Mouse (Mus musculus) erythroblast, embryonic 14.5 days (primary cell): Measurements from ENCODE around the gene Myh3. TPM values are rescaled to one million over a fixed set of nuclear protein-coding genes. Genes with fewer than 3 reads are reported as not detected.

Experiments used
- H3K27me3 ChIP-seq: 2 replicates; pipeline ENCODE4 v1.6.1; 2012; ENCODE audit warnings: inconsistent platforms; ENCODE audit not compliant: control insufficient read depth
- H3K36me3 ChIP-seq: 2 replicates; pipeline ENCODE4 v1.6.1; 2012; ENCODE audit warnings: mild to moderate bottlenecking, inconsistent platforms; ENCODE audit not compliant: control insufficient read depth
- H3K4me1 ChIP-seq: 2 replicates; pipeline ENCODE4 v1.6.1; 2012; ENCODE audit warnings: inconsistent platforms; ENCODE audit not compliant: control insufficient read depth
- H3K4me3 ChIP-seq: replicated peaks from 2 replicates; pipeline ENCODE3; 2012; ENCODE audit warnings: moderate library complexity, mild to moderate bottlenecking, inconsistent platforms
- H3K9me3 ChIP-seq: 2 replicates; pipeline ENCODE4 v1.6.1; 2012; ENCODE audit warnings: low read length, inconsistent platforms, mixed read lengths; ENCODE audit not compliant: control insufficient read depth
- GATA1 ChIP-seq: IDR thresholded peaks from 2 replicates; pipeline ENCODE4 v1.6.1; 2012; ENCODE audit warnings: low read length, inconsistent platforms, mixed read lengths
- TAL1 ChIP-seq: IDR thresholded peaks from 3 replicates; pipeline ENCODE4 v1.6.1; 2012; ENCODE audit warnings: low read length, inconsistent platforms, mixed read lengths
- polyA plus RNA-seq: library from polyadenylated mRNA; stranded (reverse); fragments of >175 nt; gene quantifications from 2 replicates; pipeline ENCODE4 v1.2.3, GENCODE M21; 2012

Gene Myh3
- polyA plus RNA-seq, 1 experiment = not detected

- no peaks in the 10 kb centered on the region for H3K27me3 ChIP-seq
- H3K9me3 ChIP-seq = no peaks in the 10 kb centered on the region
- H3K4me1 ChIP-seq = no peaks in the 10 kb centered on the region
- H3K4me3 ChIP-seq = no peak overlapping the region
- H3K36me3 ChIP-seq = no peaks in the 10 kb centered on the region
- TF ChIP-seq TAL1 (no peak), GATA1 (no peak)
Measured at GRCm38 (mm10) chr11:67124943-67125342, 46.8 kb downstream of the Myh3 start.

- Histone ChIP-seq H3K9me3 (no peaks in the 10 kb centered on the region), H3K4me3 (no peak overlapping the region), H3K36me3 (no peaks in the 10 kb centered on the region), H3K27me3 (no peaks in the 10 kb centered on the region), H3K4me1 (no peaks in the 10 kb centered on the region)
- no peak for TF ChIP-seq GATA1
- no peak for TF ChIP-seq TAL1
Measured at GRCm38 (mm10) chr11:67125361-67125760, 47.3 kb downstream of the Myh3 start.

GRCm38 (mm10) chr11:67133526-67133925 lies 55.4 kb downstream of the Myh3 start:
- no peak for TF ChIP-seq GATA1
- no peak overlapping the region for H3K4me3 ChIP-seq
- H3K36me3 ChIP-seq = no peaks in the 10 kb centered on the region
- H3K4me1 ChIP-seq = no peaks in the 10 kb centered on the region
- no peaks in the 10 kb centered on the region for H3K9me3 ChIP-seq
- H3K27me3 ChIP-seq = no peaks in the 10 kb centered on the region

GRCm38 (mm10) chr11:67134654-67135053 lies 56.6 kb downstream of the Myh3 start:
- Histone ChIP-seq H3K27me3 (no peaks in the 10 kb centered on the region), H3K4me1 (no peaks in the 10 kb centered on the region), H3K9me3 (no peaks in the 10 kb centered on the region), H3K36me3 (no peaks in the 10 kb centered on the region), H3K4me3 (no peak overlapping the region)
- TF ChIP-seq GATA1 (no peak), TAL1 (no peak)

- H3K4me3 ChIP-seq = no peak overlapping the region
- H3K27me3 ChIP-seq = no peaks in the 10 kb centered on the region
- no peak for TF ChIP-seq GATA1
- no peak for TF ChIP-seq TAL1
- H3K9me3 ChIP-seq = no peaks in the 10 kb centered on the region
- no peaks in the 10 kb centered on the region for H3K36me3 ChIP-seq
- no peaks in the 10 kb centered on the region for H3K4me1 ChIP-seq
Measured at GRCm38 (mm10) chr11:67135532-67135931, 57.4 kb downstream of the Myh3 start.

GRCm38 (mm10) chr11:67139556-67139955 lies 61.5 kb downstream of the Myh3 start:
- Histone ChIP-seq H3K36me3 (no peaks in the 10 kb centered on the region), H3K27me3 (no peaks in the 10 kb centered on the region), H3K4me3 (no peak overlapping the region), H3K9me3 (no peaks in the 10 kb centered on the region), H3K4me1 (no peaks in the 10 kb centered on the region)
- no peak for TF ChIP-seq TAL1
- TF ChIP-seq GATA1 = no peak

- H3K4me3 ChIP-seq = no peak overlapping the region
- TF ChIP-seq TAL1 (no peak), GATA1 (no peak)
- no peaks in the 10 kb centered on the region for H3K36me3 ChIP-seq
- no peaks in the 10 kb centered on the region for H3K27me3 ChIP-seq
- no peaks in the 10 kb centered on the region for H3K4me1 ChIP-seq
- no peaks in the 10 kb centered on the region for H3K9me3 ChIP-seq
Measured at GRCm38 (mm10) chr11:67140175-67140574, 62.1 kb downstream of the Myh3 start.

GRCm38 (mm10) chr11:67141031-67141430 lies 62.9 kb downstream of the Myh3 start:
- Histone ChIP-seq H3K9me3 (no peaks in the 10 kb centered on the region), H3K27me3 (no peaks in the 10 kb centered on the region), H3K36me3 (no peaks in the 10 kb centered on the region), H3K4me3 (no peak overlapping the region), H3K4me1 (no peaks in the 10 kb centered on the region)
- TF ChIP-seq TAL1 (no peak), GATA1 (no peak)

GRCm38 (mm10) chr11:67142047-67142446 lies 63.9 kb downstream of the Myh3 start:
- H3K4me1 ChIP-seq = no peaks in the 10 kb centered on the region
- TF ChIP-seq GATA1 = no peak
- TF ChIP-seq TAL1 = no peak
- H3K36me3 ChIP-seq = no peaks in the 10 kb centered on the region
- H3K9me3 ChIP-seq = no peaks in the 10 kb centered on the region
- H3K4me3 ChIP-seq = no peak overlapping the region
- no peaks in the 10 kb centered on the region for H3K27me3 ChIP-seq

GRCm38 (mm10) chr11:67143065-67143464 lies 65.0 kb downstream of the Myh3 start:
- Histone ChIP-seq H3K36me3 (no peaks in the 10 kb centered on the region), H3K27me3 (no peaks in the 10 kb centered on the region), H3K4me3 (no peak overlapping the region), H3K9me3 (no peaks in the 10 kb centered on the region), H3K4me1 (no peaks in the 10 kb centered on the region)
- TF ChIP-seq GATA1 (no peak), TAL1 (no peak)
